Mouse (Mus musculus) thymus, adult 18-20 months (tissue): ENCODE measurements around the gene Crkl.

Source experiments
- DNase-seq, 2 experiments: peaks; one replicate each; pipeline ENCODE4 v3.0.0; 2022; ENCODE audit warnings: mixed read lengths in 2 of 2

Crkl gene

DNA sequence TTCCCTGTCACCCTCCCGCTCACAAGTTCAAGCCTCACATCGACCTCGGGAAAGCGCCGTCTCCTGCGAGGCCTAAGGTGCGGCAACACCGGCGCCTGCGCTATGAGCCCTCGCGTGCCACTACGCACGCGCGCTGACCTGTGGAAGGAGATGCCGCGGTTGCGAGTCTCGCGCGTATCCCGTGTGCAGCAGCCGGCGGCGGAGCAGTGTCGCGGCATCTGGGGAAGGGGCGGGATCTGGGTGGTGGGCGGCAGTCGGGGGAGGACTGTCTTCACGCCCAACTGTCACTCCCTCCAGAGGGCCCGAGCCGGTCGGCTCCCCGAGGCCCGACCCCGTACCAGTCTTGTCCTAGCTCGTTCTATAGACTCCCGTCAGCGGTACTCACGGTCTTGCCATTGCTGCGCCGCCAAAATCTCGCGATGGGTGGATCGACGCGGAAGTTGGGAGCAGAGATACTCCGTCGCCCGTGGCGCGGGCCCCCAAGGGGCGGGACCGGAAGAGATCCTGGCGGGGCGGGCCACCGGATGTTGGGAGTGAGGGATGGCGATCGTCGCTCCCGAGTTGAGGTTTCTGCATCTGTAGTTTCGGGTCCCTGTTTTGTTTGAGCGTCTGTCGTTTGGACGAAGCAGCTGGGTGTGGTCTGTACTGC lies 79.0 kb downstream of the Crkl start, which contains the start of gene Thap7:
Thap7 (minus strand) TSS at position 497 of the 649 bp plus-strand sequence.
- DNase-seq = peak; percentile 94 to 96

DNA sequence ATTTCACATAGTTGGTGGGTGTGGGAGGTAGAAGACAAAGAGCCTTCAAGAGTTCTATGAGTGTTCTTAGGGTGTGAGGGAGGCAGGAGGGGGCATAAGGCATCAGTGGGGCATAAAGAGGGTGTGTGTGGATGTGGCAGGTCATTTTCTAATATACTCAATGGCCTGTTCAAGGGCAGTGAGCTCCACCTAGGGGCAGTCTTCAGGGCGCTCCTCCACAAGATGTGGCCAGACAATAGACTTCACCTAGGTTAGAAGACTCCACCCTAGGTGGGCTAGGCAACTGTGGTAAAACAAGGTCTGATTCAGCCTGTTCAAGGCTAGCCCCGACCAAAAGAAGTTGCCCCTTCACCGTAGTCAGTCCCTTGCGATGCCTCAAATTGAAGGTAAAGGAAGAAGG lies 80.5 kb downstream of the Crkl start:
- DNase-seq = no peak

DNA sequence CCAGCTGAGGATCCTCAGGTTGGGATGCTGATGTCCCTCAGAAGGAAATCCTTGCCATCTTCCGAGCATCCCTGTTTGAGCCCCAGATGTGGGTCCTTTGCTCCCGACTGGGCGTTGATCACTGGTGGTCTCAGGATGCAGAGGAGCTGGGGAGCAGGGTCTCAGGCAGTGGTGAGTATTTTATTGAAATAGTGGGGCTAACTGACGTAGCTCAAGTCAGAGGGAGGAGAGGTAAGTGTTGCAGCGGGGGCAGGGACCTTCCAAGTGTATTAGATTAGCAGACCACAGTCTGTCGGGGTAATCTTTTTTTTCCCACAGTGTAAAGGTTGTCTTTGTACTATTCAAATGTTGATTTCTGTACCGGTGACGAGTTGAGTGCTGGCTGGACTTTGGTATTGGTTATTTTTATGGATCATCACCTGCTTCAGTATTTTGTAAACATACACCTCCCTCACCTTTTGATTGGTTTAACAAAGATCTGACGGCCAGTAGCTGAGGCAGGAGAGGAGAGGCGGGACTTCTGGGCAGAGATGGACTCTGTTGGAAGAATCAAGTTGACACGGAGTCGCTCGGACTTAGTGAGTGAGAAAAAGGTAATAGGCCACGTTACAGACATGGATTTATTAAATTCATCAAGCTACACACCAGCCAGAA lies 81.0 kb downstream of the Crkl start:
- DNase-seq = no peak

DNA sequence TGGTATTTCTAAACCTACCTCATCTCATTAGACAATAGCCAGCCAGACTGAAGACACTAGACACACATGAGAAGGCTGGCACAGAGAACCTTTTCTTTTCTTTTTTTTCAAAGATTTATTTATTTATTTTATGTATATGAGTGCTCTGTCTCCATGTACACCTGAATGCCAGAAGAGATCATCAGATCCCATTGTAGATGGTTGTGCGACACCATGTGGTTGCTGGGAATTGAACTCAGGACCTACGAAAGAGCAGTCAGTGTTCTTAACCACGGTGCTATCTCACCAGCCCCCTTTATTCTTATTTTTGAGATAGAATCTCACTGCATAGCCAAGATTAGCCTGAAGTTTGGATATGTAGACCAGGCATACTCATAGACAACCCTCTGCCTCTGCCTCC lies 84.8 kb downstream of the Crkl start:
- no peak for DNase-seq
